Mouse (Mus musculus): ENCODE results near the gene Ugp2.

Gene Ugp2

DNA sequence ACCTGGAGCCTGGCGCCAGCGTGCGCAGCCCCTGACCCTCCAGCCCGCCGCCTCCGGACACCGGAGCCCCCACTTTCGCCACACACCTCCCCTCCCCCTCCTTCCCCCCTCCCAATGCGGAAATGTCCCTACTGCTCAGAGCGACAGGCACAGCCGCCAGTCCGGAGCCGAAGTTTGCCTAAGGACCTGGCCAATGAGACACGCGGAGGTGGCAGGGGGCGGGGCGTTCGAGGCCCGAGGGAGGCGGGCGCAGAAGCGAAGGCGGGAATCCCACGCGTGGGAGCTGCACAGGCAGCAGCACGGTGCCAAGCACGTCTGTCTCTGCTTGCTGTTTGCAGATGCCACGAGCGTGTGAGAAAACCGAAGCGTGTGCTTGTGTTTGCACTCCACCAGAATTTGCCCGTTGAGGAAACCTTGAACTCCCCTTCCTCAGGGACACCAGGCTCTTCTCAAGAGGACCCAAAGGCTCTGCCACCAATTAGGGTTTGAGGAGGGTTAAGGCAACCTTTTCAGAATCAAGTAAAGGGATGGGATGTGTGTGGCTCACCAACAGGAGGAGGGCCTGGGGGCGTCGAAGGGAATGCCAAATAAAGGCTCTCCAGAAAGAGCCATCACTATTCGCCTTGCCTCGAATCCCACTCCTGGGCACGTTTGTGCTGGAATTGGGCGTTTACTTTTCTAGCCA lies at the start of gene Ugp2:
TSS of gene Ugp2 (minus strand) at position 80 of the 685 bp plus-strand sequence.
- peak; percentile 95 for DNase-seq (ENCODE audit: low read depth, low spot score)

DNA sequence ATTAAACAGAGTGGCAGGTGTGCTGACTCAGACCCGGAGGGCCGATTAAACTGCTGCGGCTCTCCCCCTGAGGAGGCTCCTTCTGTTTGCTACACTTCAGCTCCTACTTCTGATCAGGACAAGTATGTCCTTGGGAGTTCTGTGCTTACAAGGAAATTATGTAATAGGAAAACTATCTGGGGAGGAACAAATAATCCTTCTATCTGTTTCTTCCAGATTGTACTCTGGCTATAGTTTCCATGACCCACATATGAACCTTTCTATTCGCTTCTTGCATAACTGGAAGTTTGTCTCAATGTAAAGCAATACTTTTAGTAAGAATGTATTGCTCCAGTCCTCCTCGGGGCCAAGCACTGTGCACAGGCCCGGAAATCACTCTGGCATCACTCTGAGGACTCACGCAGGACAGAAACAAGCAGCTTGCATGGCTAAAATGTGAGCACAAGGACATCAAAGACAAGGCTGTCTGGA lies 43.9 kb upstream of the Ugp2 start:
- no peak for DNase-seq (ENCODE audit: low read depth, low spot score)

DNA sequence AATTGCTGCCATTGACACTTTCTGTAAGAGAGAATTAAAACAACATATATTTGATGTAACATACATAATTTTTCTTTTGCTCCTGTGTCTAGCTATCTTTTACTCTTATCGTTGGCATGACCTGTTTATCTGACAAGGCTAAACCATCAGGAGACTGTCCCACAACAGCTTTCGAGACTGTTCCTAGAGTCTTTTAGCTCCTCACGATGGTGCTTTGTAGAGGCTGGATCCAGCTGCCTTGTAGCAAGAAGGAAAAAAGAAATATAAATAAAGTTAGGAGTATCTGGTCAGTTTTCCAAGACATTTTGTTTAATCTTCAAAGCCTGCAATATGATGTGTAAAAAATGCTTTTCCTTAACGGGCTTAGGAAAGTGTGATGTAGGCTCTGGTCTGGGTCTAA lies 35.7 kb upstream of the Ugp2 start:
- DNase-seq (ENCODE audit: low read depth, low spot score) = no peak

DNA sequence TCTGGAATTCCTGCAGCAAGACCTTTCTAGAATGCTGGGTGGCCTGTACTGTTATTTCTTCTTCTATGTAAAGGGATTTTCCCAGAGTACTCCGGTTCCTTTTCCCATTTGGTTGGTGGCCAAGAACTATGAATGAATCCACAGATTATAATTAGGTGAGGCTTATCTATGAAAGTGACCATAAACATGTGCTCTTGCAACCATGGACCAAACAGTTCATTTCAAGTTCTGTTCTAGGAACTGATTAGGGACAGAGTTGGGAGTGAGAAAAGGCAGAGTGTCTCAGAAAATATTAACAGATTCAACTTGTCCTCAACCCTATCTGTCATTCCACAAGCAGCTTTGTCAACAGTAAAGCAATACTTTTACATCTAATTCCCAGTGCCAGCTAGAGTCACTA lies 35.1 kb upstream of the Ugp2 start:
- no peak for DNase-seq (ENCODE audit: low read depth, low spot score)

DNA sequence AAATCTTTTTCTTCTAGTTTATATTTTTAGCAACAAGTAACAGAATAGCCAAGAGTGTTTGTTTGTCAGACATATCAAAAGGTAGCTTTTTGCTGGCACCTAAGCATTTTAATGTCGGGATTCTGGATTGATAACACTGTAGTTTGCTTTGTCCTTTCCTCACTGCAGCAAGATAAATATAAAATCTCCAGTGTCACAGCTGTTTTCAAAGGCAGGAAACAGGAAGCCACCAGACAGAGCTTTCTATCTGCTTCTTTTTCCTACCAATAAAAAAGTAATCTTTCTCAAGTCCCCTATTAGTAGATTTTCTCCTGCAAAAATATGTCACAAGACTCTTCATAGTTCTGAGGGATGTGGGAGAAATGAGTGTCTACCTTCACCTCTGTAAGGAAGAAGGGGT lies 32.9 kb upstream of the Ugp2 start:
- DNase-seq (ENCODE audit: low read depth, low spot score) = no peak

DNA sequence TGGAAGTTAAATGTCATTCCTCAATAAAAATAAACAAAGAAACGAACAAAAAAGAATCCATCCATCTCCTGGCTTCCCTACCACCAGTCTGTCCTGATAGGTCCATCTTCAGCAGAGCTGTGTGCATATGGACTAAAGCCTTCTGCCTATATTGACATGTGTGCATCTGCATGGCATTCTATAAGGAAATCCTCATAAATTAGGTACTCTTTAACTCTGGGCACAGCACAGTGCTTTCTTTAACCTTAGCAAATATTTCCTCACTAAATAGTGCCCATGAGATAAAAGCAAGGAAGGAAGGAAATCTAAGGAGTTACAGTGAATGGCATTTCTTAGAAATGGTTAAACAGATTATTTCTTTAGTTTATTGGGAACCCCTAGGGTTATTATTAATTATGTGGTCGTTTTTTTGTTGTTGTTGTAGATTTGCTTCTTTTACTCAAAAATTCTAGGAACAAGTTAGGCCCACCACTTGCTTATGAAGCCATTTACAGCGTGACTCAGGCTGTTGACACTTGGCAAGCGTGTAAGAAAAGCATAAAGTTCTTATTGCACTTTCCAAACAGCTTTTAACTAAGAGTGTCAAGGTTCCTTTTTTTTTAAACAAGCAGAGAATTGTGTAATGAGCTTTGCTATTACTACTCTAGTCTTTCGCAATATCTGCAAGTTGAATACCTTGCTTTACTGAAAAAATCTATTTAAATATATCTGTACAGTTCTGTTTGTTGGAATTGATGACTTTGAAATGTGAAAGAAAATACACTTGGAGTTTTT lies 31.7 kb upstream of the Ugp2 start:
- DNase-seq (ENCODE audit: low read depth, low spot score) = no peak

DNA sequence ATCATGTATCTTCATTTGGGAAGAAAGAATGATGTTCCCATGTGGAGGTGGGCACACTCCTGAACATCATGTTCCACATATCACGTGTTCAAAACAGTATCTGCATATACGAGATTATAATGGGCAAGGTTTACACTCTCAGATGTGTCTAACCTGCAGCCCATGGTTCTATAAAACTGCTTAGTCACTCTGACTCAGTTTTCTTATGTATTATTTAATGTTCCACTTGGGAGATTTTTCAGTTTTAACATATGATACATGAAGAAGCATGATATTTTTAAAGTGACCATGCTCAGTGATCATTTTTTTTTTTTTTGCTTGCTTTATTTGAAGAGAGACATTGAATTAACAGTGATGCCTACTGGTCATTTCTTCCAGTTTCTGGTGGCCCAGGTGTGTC lies 30.2 kb upstream of the Ugp2 start:
- DNase-seq (ENCODE audit: low read depth, low spot score) = no peak

DNA sequence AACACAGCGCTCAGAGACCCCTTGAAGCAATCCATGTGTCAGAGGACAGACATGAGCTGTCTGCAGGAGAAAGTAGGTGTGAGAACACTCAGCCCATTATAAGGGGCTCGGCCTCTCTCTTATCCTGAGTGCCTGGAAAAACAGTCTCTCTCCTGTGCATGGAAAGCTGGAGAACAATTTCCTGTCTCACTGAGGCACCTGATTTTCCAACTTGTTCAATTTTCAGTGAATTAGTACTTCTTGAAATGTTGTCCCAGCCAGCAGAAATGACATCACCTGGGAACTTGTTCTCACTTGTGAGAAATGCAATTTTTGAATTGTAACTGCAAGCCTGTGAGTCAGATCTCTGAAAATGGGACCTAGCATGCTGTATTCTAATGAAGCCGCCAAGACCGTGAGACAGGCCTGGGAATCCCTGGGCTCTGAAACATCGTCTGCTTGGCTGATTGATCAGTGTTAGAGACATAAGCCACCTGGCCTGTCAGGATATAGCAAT lies 28.2 kb upstream of the Ugp2 start:
- DNase-seq (ENCODE audit: low read depth, low spot score) = no peak

DNA sequence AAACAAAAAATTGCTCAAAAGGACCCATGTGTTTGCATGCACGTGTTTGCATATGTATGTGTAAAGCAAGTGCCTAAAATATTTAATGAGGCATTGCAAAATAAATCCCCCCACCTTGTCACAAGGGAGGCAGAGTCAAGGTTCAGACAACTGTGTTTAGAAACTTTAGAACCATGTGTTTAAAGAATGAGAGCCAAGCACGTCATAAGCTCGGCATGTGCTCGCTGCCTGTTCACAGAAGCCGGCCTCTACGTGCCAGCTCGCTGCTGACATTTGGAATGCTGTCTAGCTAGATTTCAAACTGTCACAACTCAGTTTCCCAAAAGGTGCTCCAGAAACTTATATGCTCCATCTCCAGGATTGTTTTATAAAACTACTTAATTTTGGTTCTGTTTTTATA lies 27.5 kb upstream of the Ugp2 start:
- DNase-seq (ENCODE audit: low read depth, low spot score) = no peak

DNA sequence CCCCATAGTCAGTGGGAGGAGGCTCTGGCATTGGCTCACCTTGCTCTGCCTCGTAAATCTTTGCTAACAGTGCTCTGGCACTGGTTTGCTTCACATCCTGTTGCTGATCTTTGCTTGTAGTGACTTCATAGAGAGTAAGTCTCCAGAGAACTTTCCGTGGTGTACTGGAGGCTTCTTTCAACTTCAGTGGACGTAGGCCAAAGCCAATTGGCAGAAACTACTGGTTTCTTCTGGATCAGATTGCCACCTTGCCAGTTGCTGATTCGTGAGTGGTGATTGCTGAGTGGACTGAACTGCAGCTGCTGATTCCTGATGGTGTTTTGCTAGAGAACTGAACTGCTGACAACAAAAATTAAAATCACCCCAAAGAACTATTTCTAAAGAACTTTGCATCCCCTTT lies 15.8 kb upstream of the Ugp2 start:
- DNase-seq (ENCODE audit: low read depth, low spot score) = no peak

DNA sequence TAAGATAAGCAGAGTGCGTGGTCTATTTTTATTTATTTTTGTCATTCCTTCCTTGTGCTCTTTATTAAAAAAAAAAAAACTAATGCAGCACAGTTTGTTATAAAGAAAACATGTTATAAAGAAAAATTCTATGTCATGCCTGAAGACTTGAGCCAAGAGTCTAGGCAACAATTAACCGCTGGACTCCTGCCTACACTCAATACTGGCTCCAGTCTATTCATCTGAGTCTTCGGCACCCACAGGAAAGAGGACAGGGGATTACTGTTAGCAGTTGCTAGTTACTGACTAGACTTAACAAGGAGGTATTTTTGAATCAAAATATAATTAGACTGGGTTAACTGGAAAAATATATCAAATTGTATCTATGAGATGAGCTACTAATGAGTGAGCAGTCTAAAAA lies 3.1 kb upstream of the Ugp2 start:
- no peak for DNase-seq (ENCODE audit: low read depth, low spot score)

DNA sequence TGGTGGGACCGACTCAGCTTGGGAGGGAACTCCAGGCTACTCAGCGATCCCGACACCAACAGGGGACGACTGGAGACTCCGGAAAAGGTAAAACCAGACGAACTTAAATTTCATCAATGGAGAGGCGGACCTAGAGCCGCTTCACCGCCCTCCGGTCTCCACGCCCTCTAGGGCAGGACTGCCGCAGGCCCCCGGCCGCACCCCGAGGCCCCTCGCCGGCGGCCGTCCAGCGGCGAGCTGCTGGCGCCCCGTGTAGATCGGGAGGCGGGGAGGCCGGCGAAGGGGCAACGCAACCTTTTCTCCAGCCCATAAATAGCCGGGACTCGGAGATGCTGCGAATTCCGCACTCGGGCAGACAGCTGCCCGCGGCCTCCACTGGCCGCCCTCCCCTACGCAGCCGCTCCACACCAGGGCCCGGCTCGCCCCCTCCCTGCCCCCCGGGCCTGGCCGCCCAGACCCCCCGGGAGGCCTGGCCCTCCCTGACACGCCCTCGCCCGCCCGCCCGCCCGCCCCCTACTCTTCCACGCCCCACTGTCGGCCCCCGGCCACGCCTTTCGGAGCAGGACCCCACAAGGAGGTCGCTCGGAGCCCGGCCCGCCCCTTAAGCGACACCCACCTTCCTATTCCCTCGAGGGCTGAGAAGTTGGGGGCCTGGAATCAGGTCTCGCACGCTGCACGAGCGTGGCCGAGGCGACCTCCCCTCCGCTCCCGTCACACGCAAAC lies 441 bp downstream of the Ugp2 start:
- peak; percentile 53 for DNase-seq (ENCODE audit: low read depth, low spot score)

DNA sequence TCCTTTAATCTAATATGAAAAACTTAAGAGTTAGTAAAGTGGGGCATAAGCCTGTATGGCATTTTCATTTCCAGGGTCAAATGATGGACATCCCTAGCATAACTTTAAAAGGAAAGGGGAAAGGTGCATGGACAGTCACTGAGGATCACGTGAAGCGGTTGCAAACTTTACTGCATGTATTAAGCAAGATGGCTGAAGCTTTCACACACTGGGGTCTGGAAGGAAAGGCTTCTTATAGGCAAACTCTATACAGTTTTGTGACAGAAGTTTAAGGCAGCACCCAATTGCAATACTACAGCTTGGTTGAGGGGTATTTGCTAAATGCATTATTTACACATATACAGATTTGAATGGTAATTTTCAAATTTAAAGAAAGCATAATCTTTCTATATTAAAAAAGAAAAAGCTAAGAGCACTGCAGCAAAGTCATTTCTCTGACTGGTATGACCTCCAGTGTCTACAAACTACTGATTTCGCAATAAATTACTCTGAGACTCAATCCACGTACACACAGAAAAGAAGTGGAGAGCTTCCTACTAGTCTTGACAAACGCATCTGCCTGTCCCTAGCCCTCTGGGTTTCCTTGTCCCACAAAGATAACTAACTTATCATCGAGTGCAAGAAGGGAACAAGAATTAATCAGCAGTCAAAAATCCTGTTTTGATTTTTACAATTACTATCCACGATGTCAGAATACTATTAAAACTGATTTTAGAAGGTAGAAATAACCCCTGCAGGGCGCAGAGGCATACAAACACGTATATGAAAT lies 1.6 kb downstream of the Ugp2 start:
- no peak for DNase-seq (ENCODE audit: low read depth, low spot score)

DNA sequence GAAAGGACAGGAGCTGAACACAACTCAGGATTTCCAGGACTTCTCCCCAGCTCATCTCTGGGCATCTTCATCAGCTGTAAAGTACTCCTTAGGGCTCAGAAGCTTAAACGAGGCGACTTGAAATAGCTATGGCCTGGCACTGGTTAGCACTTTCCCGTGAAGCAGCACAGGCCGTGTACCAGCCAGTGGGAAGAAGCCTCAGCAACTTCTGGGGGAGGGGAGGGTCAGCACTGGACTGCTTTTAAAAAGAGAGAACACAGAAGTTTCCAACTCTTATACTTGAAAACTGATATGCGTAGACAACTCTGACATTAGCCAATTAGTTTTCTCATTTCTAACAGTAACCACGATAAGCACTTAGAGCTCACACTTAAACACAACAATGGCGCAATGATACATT lies 2.5 kb downstream of the Ugp2 start:
- no peak for DNase-seq (ENCODE audit: low read depth, low spot score)

DNA sequence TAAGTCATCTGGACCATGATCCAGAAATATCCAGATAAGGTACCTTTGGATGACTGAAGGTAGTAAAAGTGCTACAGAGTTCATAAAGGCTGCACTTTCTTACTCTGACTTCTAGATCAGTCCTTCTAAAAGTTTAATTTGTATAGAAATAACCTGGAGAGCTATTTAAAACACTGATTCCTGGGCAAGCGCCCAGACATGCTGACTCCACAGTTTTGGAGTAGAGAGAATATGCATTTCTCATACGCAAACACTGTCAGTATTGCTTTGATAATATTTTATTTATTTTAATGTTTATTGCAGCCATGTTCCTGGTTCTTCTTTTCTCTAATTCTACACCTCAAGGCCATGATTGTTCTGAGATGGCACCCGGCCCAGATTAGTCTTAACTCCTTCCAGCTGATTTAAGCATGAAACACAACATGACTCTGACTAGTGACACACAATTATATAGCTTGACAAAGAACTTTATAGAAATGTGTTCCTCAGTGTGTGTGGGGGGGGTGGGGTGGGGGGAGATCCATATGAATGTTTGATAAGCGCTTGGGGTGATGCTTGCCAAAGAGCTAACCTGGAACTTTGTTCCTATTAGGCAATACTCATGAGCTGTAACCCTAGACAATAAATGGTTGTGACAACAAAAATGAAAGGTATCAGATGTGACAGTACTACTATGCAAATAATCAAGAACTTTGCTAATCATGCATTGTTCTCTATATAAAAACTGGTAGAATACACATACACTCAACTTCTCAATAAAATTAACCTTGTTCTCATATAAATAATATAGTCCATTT lies 7.7 kb downstream of the Ugp2 start:
- DNase-seq (ENCODE audit: low read depth, low spot score) = no peak

DNA sequence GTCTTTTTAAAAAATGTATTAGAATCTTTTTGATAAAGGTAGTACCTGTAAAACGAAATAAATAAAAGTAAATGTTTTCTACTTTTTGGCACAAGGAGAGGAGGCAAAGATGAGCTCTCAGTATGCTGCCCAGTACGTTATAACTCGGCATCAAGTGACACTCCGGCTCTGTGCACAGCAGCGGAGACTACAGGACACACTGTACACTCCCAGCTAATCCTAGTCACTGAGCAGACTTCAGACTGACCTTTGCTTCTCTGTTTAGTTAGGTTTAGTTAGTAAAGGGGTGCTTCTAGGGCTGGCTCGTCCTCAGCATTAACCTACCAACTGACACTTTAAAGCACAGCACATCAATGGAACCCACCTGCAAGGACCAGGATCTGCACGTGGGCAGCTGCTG lies 19.7 kb downstream of the Ugp2 start:
- DNase-seq (ENCODE audit: low read depth, low spot score) = no peak

DNA sequence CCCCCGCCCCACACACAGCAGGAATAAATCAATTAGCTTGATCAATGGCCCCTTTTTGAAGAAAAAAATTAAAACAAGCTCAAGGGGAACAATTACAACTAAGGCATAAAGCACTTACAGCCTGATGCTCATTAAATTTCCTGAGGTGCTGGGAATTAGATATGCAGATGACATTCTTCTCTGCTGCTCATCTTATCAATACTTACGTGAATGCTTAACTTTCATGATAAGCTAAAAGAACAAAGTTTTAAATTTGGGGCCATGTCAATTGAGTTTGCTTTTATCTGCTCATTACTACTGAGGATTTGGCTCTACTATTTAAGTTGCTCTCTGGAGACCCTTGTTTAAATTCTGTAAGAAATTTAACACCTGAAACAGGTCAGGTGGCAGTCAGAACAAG lies 22.1 kb downstream of the Ugp2 start:
- no peak for DNase-seq (ENCODE audit: low read depth, low spot score)

DNA sequence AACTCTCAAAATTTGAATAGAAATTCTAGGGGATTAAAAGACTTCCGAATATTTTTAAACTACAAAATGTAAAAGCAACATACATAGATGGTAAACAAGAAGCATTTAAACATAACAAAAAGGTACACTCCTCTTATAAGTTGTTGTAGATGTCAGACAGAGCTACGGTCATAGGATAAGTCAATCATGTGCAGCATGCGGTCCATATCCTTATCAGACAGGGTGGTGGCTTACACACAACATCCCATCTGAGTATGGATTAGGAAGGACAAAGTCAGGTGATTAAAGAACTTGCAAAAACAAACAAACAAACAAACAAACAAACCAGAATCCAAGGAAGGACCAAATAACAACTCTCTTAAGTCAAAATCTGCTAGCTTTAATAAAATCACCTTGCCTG lies 25.0 kb downstream of the Ugp2 start:
- DNase-seq (ENCODE audit: low read depth, low spot score) = no peak

DNA sequence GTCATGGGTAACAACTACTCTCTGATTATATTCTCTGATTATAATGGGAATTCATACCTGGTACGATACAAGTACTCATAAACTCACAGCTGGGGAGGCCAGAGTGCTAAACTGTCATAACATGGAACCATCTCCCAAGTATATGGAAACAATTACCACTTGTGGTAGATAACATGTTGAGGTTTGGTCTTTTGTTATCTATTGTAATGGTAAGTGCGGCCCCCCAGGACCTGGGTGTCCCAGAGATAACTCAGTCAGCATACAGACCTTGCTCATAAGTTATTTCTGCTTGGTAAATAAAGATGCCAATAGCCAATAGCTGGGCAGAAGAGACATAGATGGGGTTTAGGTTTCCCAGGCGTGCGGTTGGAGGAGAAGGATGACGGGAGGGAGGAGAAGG lies 27.5 kb downstream of the Ugp2 start:
- no peak for DNase-seq (ENCODE audit: low read depth, low spot score)

DNA sequence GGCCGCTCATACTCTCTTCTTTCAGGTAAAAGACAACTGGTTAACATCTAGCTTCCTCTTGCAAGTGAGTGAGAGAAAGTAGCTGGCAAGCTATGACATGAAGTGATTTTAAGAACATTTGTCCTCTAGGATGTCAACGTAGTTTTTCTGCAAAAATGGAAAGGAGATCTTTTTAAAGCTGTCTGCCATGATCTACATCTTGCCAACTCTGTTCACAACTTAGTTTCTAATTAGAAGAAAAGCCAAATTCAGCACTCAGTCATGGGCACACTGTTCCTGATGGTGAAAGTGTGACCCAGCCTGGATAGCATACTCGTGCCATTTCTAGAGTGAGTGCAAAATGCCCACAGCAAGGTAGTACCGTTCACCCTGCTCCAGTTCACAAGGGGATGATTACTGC lies 31.9 kb downstream of the Ugp2 start:
- no peak for DNase-seq (ENCODE audit: low read depth, low spot score)

DNA sequence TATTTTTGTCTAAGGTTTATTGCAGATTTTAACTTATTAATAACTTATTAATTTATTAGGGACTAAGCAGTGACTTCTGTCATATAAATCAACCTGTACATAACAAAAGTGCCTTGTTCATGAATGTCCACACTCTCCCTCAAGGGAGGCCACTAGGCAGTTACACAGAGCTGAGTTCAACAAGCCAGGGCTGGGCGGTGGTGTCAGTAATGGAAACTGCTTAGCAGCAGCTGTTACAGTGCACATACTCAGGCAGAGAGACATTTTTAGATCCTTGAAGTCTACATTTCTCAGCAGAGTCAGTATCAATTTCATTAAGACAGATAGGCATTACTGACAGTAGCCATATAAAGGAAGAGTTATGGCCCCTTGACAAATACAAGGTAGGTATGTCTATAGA lies 33.1 kb downstream of the Ugp2 start:
- no peak for DNase-seq (ENCODE audit: low read depth, low spot score)

Data from ES-CJ7 (cell line).